Mouse (Mus musculus) heart, adult 2 months (tissue): Measurements from ENCODE around the gene Glod5.

Experiments
- CTCF ChIP-seq: fragments of 200-600 bp; IDR thresholded peaks from 2 replicates; pipeline ENCODE4 v1.8.1; 2022; ENCODE audit warnings: antibody characterized with exemption, mild to moderate bottlenecking, moderate library complexity
- EP300 ChIP-seq: fragments of 200-500 bp; IDR thresholded peaks from 2 replicates; pipeline ENCODE4 v1.6.1; 2011; ENCODE audit warnings: low read depth, low read length, control low read depth; ENCODE audit not compliant: insufficient read depth
- POLR2A ChIP-seq: fragments of 200-500 bp; IDR thresholded peaks from 2 replicates; pipeline ENCODE4 v1.6.1; 2011; ENCODE audit warnings: mild to moderate bottlenecking, low read depth, low read length, control low read depth; ENCODE audit not compliant: insufficient read depth

GRCm38 (mm10) chrX:8013157-8013556 lies 5.1 kb downstream of the Glod5 start:
- no peak for TF ChIP-seq CTCF
- TF ChIP-seq EP300: no peak
- TF ChIP-seq POLR2A: no peak
